Mouse (Mus musculus) C2C12 (cell line): Measurements from ENCODE around the gene Tgif1.

Source experiments
- CTCF ChIP-seq: IDR thresholded peaks from one replicate; pipeline ENCODE4 v1.5.1; 2011; ENCODE audit not compliant: control insufficient read depth, insufficient read depth, insufficient read length
- MAX ChIP-seq: IDR thresholded peaks from one replicate; pipeline ENCODE4 v1.6.1; 2011; ENCODE audit warnings: mild to moderate bottlenecking, control low read depth
- MYOD1 ChIP-seq: IDR thresholded peaks from one replicate; pipeline ENCODE4 v1.6.1; 2011; ENCODE audit warnings: low read depth; ENCODE audit not compliant: control insufficient read depth, insufficient read length

GRCm38 (mm10) chr17:70852686-70853386 is 510 bp downstream of the Tgif1 start:
- no peak for TF ChIP-seq CTCF
- peak; percentile 83 for TF ChIP-seq MAX
- TF ChIP-seq MYOD1, result no peak
